Mouse (Mus musculus): Measurements from ENCODE around the gene Mthfr.

DNA sequence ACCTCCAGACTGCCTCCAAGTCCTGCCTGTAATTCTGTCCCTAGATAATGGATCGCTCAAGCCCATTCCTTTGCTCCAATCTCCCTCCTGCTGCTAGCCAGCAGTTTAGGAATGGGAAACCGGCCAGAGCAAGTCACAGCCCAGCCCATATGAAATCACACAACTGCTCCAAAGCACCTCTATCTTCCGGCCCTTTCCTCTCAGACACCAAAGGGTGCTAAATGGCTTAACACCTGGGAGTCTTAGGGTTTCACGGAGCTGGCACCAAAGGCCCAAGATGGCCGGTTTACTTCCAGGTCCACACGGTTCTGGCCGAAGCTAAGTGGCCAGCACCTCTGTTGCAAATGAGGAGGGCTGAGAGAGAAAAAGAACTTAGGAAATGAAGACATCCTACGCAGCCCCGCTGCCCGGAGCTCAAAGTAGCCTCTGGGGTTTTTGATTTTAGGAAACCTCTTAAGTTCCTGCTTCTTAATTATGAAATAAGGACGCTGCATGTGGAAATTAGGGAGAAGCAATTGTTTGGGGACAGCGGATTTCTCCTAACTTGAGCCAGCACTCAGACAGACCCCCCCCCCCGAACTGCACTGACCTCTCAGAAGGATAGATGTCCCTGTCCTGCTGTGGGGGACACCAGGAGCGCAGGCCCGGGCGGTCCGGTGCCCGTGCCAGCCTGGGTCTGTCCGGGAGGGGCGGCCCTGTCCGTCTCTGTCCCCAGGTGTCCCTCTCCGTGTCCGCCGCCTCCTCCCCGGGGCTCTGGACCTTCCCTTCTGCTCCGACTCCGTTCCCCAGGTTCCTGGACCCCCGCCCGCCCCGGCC is 48.4 kb downstream of the Mthfr start:
- TF ChIP-seq POLR2A (IDR thresholded peaks at IDR 0.05; ENCODE audit: insufficient read length, low read depth) (no peak), E2F4 (IDR thresholded peaks at IDR 0.05; ENCODE audit: insufficient read depth) (no peak), SRF (IDR thresholded peaks at IDR 0.05; ENCODE audit: control insufficient read depth, insufficient read length, low read depth) (no peak), CEBPB (IDR thresholded peaks at IDR 0.05; ENCODE audit: insufficient read depth, poor library complexity, severe bottlenecking) (no peak), TCF12 (IDR thresholded peaks at IDR 0.05; ENCODE audit: insufficient read depth, poor library complexity, severe bottlenecking) (no peak), MYOG (IDR thresholded peaks at IDR 0.05; ENCODE audit: control insufficient read depth in 1 of 3, insufficient read depth in 1 of 3, insufficient read length in 2 of 3, low read depth in 2 of 3) (no peak), REST (IDR thresholded peaks at IDR 0.05; ENCODE audit: insufficient read depth, insufficient read length) (no peak), MYOD1 (IDR thresholded peaks at IDR 0.05; ENCODE audit: control insufficient read depth in 1 of 3, insufficient read length in 2 of 3, low read depth in 2 of 3) (no peak)

Data from myocyte (in vitro differentiated cells).